Mouse (Mus musculus): ENCODE results near the gene Cmtm4. TPM values are rescaled to one million over a fixed set of nuclear protein-coding genes. Genes with fewer than 3 reads are reported as not detected.

The Cmtm4 gene
- total RNA-seq (2023), result 2.6 TPM

DNA sequence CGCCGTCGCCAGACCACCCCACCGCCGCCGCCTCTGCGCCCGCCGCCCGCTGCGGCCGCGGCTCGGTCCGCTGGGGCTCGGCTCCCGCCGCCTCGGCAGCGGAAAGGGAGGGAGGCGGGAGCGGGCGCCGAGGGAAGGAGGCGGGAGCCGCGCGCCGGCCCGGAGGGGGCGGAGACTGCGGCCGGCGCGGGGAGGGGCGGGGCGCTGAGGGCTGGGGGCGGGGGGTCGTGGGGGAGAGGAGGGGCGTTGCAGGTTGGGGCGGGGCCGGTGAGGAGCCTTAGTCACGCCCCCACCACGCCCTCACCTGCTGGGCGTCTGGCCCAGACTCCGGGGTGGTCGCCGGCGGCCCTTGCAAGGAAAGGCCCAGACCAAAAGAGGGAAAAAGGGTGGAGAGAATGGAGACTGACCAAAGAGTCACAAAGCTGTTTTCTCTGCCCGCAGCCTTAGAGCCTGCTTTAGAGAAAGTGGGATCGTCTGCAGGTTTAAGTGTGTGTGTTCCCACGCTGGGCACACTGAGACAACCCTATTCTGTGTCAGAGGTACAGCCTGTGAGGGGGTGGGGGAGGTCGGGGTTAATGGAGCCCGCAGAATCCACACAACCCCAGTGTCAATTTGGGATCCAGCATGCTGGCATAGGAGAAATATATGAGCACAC, at the start of gene Cmtm4:
Gene Cmtm4, minus strand, starts transcription at position 105 of the 655 bp plus-strand sequence.

DNA sequence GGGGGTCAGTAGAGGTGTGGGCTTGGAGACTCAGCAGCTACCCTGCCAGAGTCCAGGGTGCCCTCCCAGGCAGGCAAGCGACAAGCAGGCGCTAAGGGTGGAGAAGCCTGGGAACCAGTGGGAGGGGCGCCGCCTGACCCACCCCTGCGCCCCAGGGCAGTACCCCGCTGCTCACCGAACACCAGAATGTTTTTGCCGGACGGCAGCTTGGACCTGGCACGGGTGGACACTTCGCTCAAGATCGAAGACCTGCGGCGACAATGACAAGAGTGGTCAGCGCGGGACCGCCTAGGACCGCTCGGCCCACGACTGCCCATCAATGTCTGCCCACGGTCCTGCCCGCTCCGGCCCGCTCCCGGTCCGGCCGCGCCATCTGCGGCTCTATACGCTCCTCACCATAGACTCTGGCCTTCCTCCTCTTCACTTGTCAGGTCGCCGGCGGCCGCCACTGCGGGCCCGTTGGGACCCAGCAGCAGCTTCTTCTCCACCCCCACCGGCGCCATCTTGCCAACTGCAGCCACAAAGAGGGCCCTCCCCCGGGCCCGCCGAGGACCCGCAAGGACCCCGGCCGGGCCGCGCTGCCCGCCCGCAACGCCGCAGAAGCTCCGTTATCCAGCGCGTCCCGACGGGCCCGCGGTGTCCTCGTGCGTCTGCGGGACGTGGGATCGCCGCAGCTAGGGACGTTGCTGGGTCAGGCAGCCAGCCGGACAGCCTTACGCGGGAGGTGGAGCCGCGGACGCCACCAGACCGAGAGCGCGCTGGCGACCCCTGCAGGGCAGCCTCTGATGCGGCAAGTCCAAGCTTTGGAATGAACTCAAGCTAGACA, 46.9 kb upstream of the Cmtm4 start, which contains the start of gene Dync1li2:
Gene Dync1li2, minus strand, starts transcription at position 749 of the 826 bp plus-strand sequence.

DNA sequence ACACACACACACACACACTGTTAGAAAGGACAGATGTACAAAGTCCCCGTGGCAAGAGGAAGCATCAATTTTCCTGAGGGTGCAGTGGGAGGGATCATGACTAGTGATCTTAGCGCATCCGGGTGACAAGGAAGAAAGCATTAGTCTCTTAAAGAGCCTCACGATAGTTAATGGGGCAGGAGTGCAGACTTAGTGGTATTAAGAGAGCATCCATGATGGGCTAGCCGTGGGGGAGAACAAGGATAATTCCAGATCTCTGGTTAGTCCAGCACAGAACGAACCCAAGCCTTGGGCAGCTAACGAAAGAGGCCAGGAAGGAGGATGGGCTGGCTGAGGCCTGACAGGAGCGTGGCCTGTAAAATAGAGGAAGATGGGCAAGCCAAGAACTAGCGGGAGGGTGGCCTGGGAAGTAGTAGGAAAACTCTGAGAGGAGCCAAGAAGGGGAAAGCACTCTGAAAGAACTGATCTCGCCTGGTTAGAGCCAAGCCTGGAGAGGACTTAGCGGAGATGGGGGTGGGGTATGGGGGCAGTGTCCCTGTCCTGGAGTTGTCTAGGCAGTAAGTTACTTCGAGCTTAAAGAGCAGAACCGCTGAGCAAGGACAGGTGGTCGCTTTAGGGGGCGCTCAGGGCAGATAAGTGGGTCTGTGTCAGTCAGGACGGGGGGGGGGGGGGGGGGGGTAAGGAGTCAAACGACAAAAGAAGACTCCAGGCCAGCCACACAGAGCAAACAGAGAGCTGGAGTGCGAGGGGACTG, 56.2 kb downstream of the Cmtm4 start, which contains the start of gene Cmtm3:
Gene Cmtm3, plus strand, starts transcription at position 182 of the 754 bp plus-strand sequence.

DNA sequence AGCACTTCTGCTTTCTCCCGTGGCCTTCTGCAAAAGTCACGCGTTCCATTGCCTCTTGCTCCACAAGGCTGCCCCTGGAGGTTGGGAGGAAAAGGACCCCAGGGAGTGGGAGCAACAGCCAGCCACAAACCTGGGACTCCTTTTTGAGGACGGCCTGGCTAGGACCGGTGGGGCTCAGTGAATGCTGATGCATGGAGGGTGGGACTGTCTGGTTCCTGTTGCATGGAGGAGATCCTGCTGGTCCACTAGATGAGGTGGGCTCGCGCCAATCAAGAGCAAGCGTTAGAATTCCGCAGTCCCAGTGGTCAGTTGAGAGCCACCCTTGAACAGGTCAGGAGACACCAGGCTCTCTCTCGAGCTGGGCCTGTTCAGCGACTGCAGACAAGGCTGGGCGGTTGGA, 73.7 kb downstream of the Cmtm4 start, which contains the start of gene Cmtm2b:
Gene Cmtm2b, plus strand, starts transcription at position 301 of the 400 bp plus-strand sequence.

DNA sequence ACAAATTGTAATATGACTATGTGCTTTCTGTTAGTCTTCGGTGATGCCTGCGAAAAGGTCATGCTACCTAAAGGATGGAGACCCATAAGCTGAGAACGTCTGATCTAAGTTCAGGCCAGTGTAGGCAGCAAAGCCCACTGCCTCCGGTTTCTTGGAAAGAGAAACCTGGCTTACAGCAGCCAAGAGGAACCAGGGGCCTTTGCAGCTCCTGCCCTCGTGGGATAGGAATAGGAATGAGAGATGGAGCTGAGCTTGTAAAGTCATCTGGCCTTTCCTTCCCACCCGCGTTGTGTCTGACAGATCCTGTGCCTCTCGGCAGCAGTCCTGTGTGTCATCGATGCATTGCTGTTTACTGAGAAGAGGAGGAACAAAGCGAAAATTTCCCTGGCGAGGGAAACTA, 74.3 kb downstream of the Cmtm4 start, which contains the start of gene Gm11020:
Gene Gm11020, plus strand, starts transcription at position 301 of the 400 bp plus-strand sequence.

DNA sequence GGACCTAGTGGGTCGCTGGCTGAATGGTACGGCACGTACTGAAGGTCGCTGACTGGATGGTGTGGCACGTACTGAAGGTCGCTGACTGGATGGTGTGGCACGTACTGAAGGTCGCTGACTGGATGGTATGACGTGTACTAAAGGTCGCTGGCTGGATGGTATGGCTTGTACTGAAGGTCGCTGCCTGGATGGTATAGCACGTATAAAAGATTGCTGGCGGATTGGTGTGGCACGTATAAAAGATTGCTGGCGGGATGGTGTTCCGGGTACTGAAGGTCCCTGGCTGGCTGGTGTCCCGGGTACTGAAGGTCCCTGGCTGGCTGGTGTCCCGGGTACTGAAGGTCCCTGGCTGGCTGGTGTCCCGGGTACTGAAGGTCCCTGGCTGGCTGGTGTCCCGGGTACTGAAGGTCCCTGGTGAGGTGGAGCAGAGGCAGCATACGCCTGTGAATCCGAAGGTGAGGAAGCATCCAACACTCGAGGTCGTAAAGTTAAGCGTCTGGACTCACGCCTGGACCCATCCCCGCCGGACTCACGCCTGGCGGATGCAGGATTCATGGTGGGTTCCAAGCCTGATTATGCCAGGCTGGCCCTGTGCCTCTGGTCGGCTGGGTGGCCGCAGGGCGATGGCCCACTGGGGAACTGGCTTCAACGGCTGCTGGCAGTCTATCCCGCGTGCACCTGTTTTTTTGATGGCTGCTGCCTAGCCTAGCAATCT, 86.0 kb downstream of the Cmtm4 start, which contains the start of the genes Gm45711 and Cmtm1:
Gene Gm45711, minus strand, starts transcription at position 641 of the 715 bp plus-strand sequence.
Gene Cmtm1, minus strand, starts transcription at position 705 of the 715 bp plus-strand sequence.

Other genes starting within 250 kb of the Cmtm4 start
- gene Bean1, start 225.4 kb downstream of the Cmtm4 start, total RNA-seq (2023), result not detected
- 63.8 TPM for gene Tk2, start 147.2 kb downstream of the Cmtm4 start, total RNA-seq (2023)
- 51.8 TPM for gene Cklf, start 144.9 kb downstream of the Cmtm4 start, total RNA-seq (2023)
- gene Cmtm2a, start 102.6 kb downstream of the Cmtm4 start, total RNA-seq (2023), result not detected
- gene Gm45711, start 85.7 kb downstream of the Cmtm4 start, total RNA-seq (2023), result not detected
- gene Cmtm1, start 85.7 kb downstream of the Cmtm4 start, total RNA-seq (2023), result not detected
- not detected for gene Gm11020, start 74.2 kb downstream of the Cmtm4 start, total RNA-seq (2023)
- gene Cmtm2b, start 73.6 kb downstream of the Cmtm4 start, total RNA-seq (2023), result not detected
- 14.5 TPM for gene Cmtm3, start 56.4 kb downstream of the Cmtm4 start, total RNA-seq (2023)
- gene Dync1li2, start 47.2 kb upstream of the Cmtm4 start, total RNA-seq (2023), result 51.6 TPM
- gene Terb1, start 114.1 kb upstream of the Cmtm4 start, total RNA-seq (2023), result 0.31 TPM
- 32.4 TPM for gene Nae1, start 138.8 kb upstream of the Cmtm4 start, total RNA-seq (2023)
- 1.7 TPM for gene Car7, start 138.9 kb upstream of the Cmtm4 start, total RNA-seq (2023)
- gene Pdp2, start 195.6 kb upstream of the Cmtm4 start, total RNA-seq (2023), result 11.0 TPM
- not detected for gene Cdh16, start 228.6 kb upstream of the Cmtm4 start, total RNA-seq (2023)
- gene Rrad, start 235.5 kb upstream of the Cmtm4 start, total RNA-seq (2023), result 33.6 TPM
- gene Ciao2b, start 246.2 kb upstream of the Cmtm4 start, total RNA-seq (2023), result 29.1 TPM